Mouse (Mus musculus): ENCODE data around the gene Mcur1. TPM values are rescaled to one million over a fixed set of nuclear protein-coding genes. Genes with fewer than 3 reads are reported as not detected.
A peak's percentile ranks its signal among the peaks of the same experiment; 100 is the strongest.

The Mcur1 gene
- total and polyA plus RNA-seq, 2 experiments, result 14.7 to 16.6 TPM

DNA sequence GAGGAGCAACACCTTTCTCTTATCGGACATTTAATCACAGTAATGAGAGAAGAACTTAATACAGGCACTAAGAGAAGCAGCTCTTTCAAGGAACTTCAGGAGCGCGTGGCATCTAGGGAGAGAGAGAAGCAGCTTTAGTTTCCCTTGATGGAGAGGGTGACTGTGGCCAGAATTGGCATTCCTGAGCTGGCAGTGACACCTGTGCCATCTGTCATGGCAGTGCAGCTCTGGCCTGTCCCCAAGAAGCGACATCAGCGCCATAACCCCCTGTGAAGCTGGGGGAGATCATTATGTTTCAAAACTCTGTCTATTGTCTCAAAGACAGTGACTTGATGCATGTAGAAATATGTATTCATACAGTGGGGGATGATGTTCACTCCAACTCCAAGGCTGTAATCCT lies 15.4 kb upstream of the Mcur1 start:
- H3K27me3 ChIP-seq (ENCODE audit: control insufficient read depth, insufficient read depth, low read length), result no peaks in the 10 kb centered on the region
- WGBS, result 94% methylated on average over 5 of the region's 5 CpGs
- H3K36me3 ChIP-seq (ENCODE audit: control insufficient read depth, insufficient read depth, low read length), result no peaks in the 10 kb centered on the region
- H3K4me3 ChIP-seq (ENCODE audit: insufficient read depth, low read depth, low read length), result no peak overlapping the region
- no peaks in the 10 kb centered on the region for H3K4me1 ChIP-seq (ENCODE audit: control insufficient read depth, insufficient read depth, low read length)
- H3K27ac ChIP-seq (replicated peaks; ENCODE audit: insufficient read depth, low read depth, low read length), result no peak overlapping the region
- H3K79me2 ChIP-seq (ENCODE audit: control insufficient read depth, insufficient read depth, low read length), result no peaks in the 10 kb centered on the region
- TF ChIP-seq POLR2A (IDR thresholded peaks at IDR 0.05; ENCODE audit: extremely low read depth, insufficient read depth, low read length) (no peak), CTCF (IDR thresholded peaks at IDR 0.05; ENCODE audit: low read depth, low read length) (no peak)
- DNase-seq (ENCODE audit: extremely low read depth, low read depth, low spot score), result no peak
- H3K9ac ChIP-seq (ENCODE audit: low read depth, low read length), result no peak overlapping the region

DNA sequence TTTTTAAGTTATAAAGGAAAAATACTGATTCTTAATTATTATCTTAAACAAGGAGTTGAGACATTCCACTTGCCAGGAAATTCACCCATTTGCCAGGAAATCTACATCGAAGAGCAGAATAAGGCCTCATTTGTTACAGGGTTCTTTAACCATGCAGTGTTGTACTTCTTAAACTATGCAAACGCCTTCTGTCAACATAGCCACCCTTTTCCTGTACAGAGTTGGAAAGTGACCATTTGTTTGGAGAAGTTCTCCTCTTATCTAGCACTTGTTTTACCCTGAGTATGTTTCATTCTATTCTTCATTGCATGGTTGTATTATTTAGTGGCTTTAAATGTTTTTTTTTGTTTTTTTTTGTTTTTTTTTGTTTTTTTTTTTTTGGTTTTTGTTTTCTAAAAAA lies 14.0 kb upstream of the Mcur1 start:
- Histone ChIP-seq H3K27ac (replicated peaks; ENCODE audit: insufficient read depth, low read depth, low read length) (no peak overlapping the region), H3K4me3 (ENCODE audit: insufficient read depth, low read depth, low read length) (no peak overlapping the region), H3K27me3 (ENCODE audit: control insufficient read depth, insufficient read depth, low read length) (no peaks in the 10 kb centered on the region), H3K4me1 (ENCODE audit: control insufficient read depth, insufficient read depth, low read length) (no peaks in the 10 kb centered on the region), H3K79me2 (ENCODE audit: control insufficient read depth, insufficient read depth, low read length) (no peaks in the 10 kb centered on the region), H3K36me3 (ENCODE audit: control insufficient read depth, insufficient read depth, low read length) (no peaks in the 10 kb centered on the region), H3K9ac (ENCODE audit: low read depth, low read length) (no peak overlapping the region)
- TF ChIP-seq POLR2A (IDR thresholded peaks at IDR 0.05; ENCODE audit: extremely low read depth, insufficient read depth, low read length) (no peak), CTCF (IDR thresholded peaks at IDR 0.05; ENCODE audit: low read depth, low read length) (no peak)
- DNase-seq (ENCODE audit: extremely low read depth, low read depth, low spot score), result no peak
- WGBS, result 53% methylated on average over 2 of the region's 2 CpGs

GRCm38 (mm10) chr13:43567141-43567891 lies 7.3 kb upstream of the Mcur1 start:
- Histone ChIP-seq H3K4me1 (ENCODE audit: control insufficient read depth, insufficient read depth, low read length) (no peaks in the 10 kb centered on the region), H3K4me3 (ENCODE audit: insufficient read depth, low read depth, low read length) (no peak overlapping the region), H3K36me3 (ENCODE audit: control insufficient read depth, insufficient read depth, low read length) (no peaks in the 10 kb centered on the region), H3K9ac (ENCODE audit: low read depth, low read length) (no peak overlapping the region), H3K27me3 (ENCODE audit: control insufficient read depth, insufficient read depth, low read length) (no peaks in the 10 kb centered on the region), H3K27ac (replicated peaks; ENCODE audit: insufficient read depth, low read depth, low read length) (no peak overlapping the region), H3K79me2 (ENCODE audit: control insufficient read depth, insufficient read depth, low read length) (no peaks in the 10 kb centered on the region)
- no peak for TF ChIP-seq POLR2A (IDR thresholded peaks at IDR 0.05; ENCODE audit: extremely low read depth, insufficient read depth, low read length)
- no peak for TF ChIP-seq CTCF (IDR thresholded peaks at IDR 0.05; ENCODE audit: low read depth, low read length)
- DNase-seq (ENCODE audit: extremely low read depth, low read depth, low spot score), result no peak
- WGBS, result 81% methylated on average over 25 of the region's 25 CpGs

- Histone ChIP-seq H3K27me3 (ENCODE audit: control insufficient read depth, insufficient read depth, low read length) (no peaks in the 10 kb centered on the region), H3K79me2 (ENCODE audit: control insufficient read depth, insufficient read depth, low read length) (no peaks in the 10 kb centered on the region)
These were observed 6.2 kb upstream of the Mcur1 start for GRCm38 (mm10) chr13:43566184-43566583.

GRCm38 (mm10) chr13:43565346-43565745 lies 5.4 kb upstream of the Mcur1 start:
- Histone ChIP-seq H3K27me3 (ENCODE audit: control insufficient read depth, insufficient read depth, low read length) (no peaks in the 10 kb centered on the region), H3K4me3 (ENCODE audit: insufficient read depth, low read depth, low read length) (no peak overlapping the region), H3K27ac (replicated peaks; ENCODE audit: insufficient read depth, low read depth, low read length) (no peak overlapping the region), H3K36me3 (ENCODE audit: control insufficient read depth, insufficient read depth, low read length) (no peaks in the 10 kb centered on the region), H3K9ac (ENCODE audit: low read depth, low read length) (no peak overlapping the region), H3K79me2 (ENCODE audit: control insufficient read depth, insufficient read depth, low read length) (no peaks in the 10 kb centered on the region), H3K4me1 (ENCODE audit: control insufficient read depth, insufficient read depth, low read length) (peaks cover 2% of the 10 kb centered on the region; the same call in 1 of the 2 replicates)
- WGBS, result 17% methylated on average over 9 of the region's 9 CpGs
- DNase-seq (ENCODE audit: extremely low read depth, low read depth, low spot score), result peak; percentile 60
- TF ChIP-seq POLR2A (IDR thresholded peaks at IDR 0.05; ENCODE audit: extremely low read depth, insufficient read depth, low read length) (no peak), CTCF (IDR thresholded peaks at IDR 0.05; ENCODE audit: low read depth, low read length) (peak; percentile 84)

More at GRCm38 (mm10) chr13:43566184-43566583, 6.2 kb upstream of the Mcur1 start:
- Histone ChIP-seq H3K4me3 (ENCODE audit: insufficient read depth, low read depth, low read length) (no peak overlapping the region), H3K27ac (replicated peaks; ENCODE audit: insufficient read depth, low read depth, low read length) (no peak overlapping the region), H3K9ac (ENCODE audit: low read depth, low read length) (no peak overlapping the region), H3K4me1 (ENCODE audit: control insufficient read depth, insufficient read depth, low read length) (peaks cover 1% of the 10 kb centered on the region; the same call in 1 of the 2 replicates), H3K36me3 (ENCODE audit: control insufficient read depth, insufficient read depth, low read length) (no peaks in the 10 kb centered on the region)
- no peak for DNase-seq (ENCODE audit: extremely low read depth, low read depth, low spot score)
- TF ChIP-seq CTCF (IDR thresholded peaks at IDR 0.05; ENCODE audit: low read depth, low read length) (no peak), POLR2A (IDR thresholded peaks at IDR 0.05; ENCODE audit: extremely low read depth, insufficient read depth, low read length) (no peak)
- WGBS, result 89% methylated on average over 8 of the region's 8 CpGs

GRCm38 (mm10) chr13:43564733-43565132 lies 4.7 kb upstream of the Mcur1 start:
- H3K27ac ChIP-seq (replicated peaks; ENCODE audit: insufficient read depth, low read depth, low read length), result no peak overlapping the region
- WGBS, result 90% methylated on average over 5 of the region's 5 CpGs
- no peak overlapping the region for H3K9ac ChIP-seq (ENCODE audit: low read depth, low read length)
- no peaks in the 10 kb centered on the region for H3K27me3 ChIP-seq (ENCODE audit: control insufficient read depth, insufficient read depth, low read length)
- no peaks in the 10 kb centered on the region for H3K36me3 ChIP-seq (ENCODE audit: control insufficient read depth, insufficient read depth, low read length)
- peaks cover 2% of the 10 kb centered on the region; the same call in 1 of the 2 replicates for H3K4me1 ChIP-seq (ENCODE audit: control insufficient read depth, insufficient read depth, low read length)
- DNase-seq (ENCODE audit: extremely low read depth, low read depth, low spot score), result no peak
- no peak overlapping the region for H3K4me3 ChIP-seq (ENCODE audit: insufficient read depth, low read depth, low read length)
- TF ChIP-seq POLR2A (IDR thresholded peaks at IDR 0.05; ENCODE audit: extremely low read depth, insufficient read depth, low read length), result no peak
- TF ChIP-seq CTCF (IDR thresholded peaks at IDR 0.05; ENCODE audit: low read depth, low read length), result no peak
- H3K79me2 ChIP-seq (ENCODE audit: control insufficient read depth, insufficient read depth, low read length), result no peaks in the 10 kb centered on the region
